Mouse (Mus musculus) adrenal gland, postnatal 25 days (tissue): ENCODE results near the gene Dbil5. TPM values are rescaled to one million over a fixed set of nuclear protein-coding genes. Genes with fewer than 3 reads are reported as not detected.

Experiments
- DNase-seq: peaks from one replicate; pipeline ENCODE4 v3.0.0; 2021; ENCODE audit warnings: mixed read lengths
- total RNA-seq: library from RNA; stranded (reverse); gene quantifications from 2 replicates; pipeline ENCODE4 v1.2.3, GENCODE M21; 2021

The Dbil5 gene
- total RNA-seq, 1 experiment from 2014 or later, result 1.2 TPM

DNA sequence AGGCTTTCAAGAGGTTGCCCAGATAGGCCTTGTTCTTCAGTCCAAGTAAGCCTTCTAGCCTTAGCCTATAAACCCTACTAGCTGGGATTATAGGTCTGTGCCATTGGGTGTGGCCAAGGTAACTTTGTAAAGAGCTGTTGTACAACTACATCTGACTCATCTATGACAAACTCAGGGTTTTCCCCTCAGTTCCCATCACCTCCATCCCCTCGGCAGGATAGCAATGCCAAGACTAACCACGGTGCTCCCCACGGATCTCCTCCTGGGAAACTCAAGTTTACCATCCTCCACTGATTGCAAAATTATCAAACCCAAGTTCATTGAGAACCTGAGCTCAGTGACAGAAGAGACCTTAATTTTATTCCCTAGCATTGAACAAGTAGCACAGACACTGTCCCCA is 18.7 kb downstream of the Dbil5 start:
- DNase-seq, result no peak

DNA sequence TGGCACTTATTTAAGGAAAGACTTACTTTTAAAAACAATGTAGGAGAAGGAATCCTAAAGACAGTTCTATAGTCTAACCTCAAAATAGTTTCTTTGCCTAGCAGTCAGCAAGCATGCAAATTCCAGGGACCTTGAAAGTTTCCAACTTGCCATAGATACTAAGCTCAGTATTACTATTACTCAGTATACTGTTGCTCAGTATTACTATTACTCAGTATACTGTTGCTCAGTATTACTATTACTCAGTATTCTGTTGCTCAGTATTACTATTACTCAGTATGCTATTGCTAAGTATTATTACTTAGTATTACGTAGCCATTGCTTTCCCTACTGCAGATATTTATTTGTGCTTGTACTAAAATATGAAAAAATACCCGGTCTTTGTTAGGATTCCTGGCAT is 22.3 kb downstream of the Dbil5 start:
- DNase-seq, result no peak

DNA sequence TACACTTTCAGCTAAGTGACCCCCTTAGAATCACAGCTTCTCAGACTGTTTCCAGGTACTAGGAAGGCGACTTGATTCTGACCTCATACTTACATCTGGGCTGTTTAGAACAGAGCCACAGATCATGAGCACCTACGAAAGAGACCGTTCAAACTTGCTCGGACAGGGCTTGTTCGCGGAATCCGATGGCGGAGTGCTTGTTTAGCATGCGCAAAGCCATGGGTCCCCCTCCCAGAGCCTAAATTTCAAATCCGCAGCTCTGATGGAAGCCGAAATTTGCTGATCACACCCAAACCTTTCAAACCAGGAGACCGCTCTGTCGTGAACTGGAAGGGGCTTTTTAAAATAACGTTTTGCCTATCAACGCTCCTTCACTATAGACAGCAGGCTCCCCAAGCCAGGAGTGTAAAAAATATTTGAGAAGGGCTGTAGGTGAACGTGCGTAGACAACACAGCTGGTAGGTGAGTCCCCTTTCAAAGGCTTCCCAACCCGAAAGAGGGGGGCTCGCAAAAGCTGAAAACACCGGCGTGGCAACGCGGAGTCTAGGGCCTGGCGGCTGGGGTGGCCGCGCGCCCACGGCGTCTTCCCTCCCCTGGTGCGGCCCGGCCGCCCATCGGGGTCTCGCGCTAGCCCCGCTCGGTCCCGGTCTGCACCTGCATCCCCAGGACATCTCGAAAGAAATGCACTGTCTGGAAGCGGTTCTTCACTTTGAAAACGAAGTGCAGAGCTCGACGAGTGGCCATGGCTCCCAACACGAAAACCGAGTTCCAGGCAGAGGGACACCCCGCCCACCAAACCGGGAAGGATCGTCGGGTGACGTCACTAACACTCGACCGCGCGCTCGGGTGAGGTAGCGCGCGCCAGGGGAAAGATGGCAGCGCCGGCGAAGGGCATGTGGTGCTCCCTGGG is 25.7 kb downstream of the Dbil5 start, which contains the start of the genes Mrm3 and Glod4:
Gene Mrm3, plus strand, starts transcription at position 815 of the 910 bp plus-strand sequence.
Gene Glod4, minus strand, starts transcription at position 825 of the 910 bp plus-strand sequence.
- DNase-seq, result peak; percentile 92

DNA sequence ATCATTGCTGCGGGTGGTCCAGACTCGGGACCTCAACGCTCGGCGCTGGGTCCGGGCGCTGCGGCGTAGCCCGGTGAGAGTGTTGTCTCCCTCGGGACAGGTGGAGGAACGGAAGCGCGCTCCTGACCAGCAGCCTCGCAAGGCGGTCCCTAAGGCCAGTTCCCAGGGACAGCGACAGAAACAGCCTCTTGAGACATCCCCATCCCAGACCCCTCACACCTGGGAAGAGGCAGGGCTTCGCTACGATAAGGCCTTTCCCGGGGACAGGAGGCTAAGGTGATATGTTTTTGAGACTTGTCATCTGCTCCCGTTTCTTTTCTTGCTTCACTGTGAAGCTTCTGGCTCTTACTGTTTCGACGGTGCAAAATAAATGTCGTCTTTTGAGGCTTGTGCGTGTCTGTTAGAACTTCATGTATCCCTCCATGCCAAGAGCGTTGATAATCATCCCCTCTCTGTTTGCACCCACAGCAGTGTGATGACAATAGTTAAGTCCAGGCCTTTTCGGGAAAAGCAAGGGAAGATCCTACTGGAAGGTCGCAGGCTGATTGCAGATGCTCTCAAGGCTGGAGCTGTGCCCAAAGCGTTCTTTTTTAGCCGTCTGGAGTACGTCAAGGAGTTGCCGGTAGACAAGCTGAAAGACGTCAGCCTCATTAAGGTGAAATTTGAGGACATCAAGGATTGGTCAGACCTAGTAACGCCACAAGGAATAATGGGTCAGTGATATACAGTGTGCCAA is 26.6 kb downstream of the Dbil5 start:
- DNase-seq, result no peak

DNA sequence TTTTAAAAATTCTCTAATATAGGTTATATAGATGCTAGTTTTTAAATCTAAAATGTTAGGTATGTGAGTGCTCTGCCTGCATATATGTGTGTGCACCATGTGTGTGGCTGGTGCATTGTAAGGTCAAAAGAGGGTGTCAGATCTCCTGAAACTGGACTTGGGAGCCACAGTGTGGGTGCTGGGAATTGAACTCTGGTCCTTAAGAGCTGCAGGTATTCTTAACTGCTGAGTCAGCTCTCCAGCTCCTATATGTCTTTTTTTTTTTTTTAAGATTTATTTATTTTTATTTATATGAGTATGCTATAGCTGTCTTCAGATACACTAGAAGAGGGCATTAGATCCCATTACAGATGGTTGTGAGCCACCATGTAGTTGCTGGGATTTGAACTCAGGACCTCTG is 29.0 kb downstream of the Dbil5 start:
- no peak for DNase-seq

DNA sequence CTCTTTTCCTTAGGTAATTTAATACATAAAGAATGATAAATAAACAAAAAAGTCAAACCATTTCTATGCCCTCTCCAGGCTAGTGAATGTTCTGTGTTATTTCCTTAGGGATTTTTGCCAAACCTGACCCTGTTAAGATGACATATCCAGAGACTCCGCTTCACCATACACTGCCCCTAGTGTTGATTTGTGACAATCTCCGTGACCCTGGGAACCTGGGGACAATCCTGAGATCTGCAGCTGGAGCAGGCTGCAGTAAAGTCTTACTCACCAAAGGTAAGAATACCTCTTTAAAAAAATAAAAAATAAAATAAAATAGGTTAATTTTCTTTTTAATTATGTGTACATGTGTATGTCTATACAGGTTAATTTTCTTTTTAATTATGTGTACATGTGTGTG is 29.8 kb downstream of the Dbil5 start:
- no peak for DNase-seq

DNA sequence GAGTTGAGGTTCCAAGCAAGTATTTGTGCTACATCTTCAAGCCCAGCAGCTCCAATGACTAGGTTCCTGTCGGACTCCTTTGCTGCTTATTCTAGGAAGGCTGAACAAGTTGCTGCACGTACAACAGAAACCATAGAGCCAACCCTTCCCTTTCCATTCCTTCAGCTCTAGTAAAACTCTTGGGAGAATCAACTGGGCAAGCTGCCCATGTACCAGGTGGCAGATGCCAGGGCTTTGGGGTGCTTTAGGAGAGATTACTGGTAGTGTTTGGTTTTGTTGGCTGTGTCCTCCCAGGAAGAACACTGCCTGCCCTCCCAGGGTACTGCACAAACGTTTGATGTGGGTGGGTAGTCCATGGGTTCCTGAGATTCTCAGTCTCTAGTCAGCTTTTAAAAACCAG is 34.6 kb downstream of the Dbil5 start:
- DNase-seq, result no peak

DNA sequence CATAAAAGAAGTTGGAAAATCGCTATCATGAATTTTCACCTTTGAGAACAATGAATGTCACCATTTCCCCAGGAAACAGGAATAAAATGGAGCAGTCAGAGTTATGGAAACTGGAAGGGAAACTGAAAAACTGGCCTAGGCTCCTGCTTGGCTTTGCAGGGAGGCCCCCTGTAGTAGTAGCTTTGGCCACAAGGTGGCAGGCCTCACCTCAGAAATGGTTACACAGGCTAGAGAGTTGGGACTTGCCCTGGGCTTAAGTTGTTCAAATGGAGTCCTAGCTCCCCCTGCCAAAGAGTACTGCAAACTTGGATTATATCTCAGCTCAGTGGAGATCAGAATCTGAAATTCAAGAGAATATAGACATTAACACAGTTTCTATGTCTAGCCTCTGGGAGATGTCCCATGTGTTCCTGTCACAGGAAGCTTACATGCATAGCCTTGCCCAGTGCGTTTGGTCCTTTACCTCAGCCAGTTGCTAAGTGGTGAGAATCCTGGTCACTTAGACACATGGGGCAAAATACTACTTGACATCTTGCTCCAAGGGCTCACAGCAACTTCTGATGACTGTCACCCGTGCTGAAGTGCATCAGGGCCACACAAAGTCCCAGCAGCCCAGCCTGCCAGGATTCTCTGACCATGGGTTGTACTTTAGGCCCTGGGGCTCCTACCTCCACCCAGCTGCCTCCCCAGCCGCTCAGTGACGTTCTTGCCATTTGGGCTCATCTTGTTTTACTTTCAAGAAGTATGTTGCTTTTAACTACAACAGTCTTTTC is 35.9 kb downstream of the Dbil5 start:
- peak; percentile 87 for DNase-seq

DNA sequence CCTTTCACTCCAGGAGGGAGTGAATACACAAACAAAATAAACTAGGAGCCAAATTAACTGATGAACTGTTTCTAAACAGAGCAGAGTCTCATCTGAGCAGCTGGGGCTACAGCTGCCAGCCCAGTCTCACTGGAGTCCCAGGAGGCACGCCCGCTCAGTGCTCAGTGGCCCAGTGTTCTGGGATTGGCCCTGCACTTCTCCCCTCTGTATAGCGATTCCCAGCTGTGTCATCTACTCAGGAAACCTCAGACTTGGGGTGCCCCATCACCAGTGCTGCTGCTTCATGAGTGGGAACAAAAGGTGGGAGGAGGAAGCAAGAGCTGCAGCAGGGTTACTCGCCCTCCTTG is 36.5 kb downstream of the Dbil5 start:
- no peak for DNase-seq

DNA sequence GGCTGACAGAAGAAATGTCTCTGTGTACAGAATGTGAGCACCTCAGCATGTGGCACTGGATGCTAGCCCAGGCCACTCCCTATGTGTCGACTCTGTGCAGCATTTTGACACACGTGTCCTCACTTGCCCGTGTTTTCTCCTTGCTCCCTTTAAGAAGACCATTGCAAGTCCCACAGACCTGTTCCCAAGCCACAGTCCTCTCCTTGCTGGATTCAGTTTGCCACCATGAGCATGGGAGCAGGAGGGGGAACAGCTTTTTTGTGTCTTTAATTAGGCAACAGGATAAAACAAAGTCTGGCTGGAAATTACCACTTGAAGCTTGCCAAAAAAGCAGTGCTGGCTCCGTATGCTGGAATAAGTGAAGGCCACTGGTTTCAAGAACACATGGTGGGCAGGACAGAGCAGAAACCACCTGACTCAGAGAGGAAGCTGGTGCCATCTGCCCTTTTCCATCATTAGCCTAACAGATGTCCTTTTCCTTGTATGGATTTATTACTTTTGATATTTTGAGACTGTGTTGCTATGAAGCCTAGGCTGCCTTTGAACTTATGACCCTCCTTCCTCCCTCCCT is 38.1 kb downstream of the Dbil5 start:
- no peak for DNase-seq

DNA sequence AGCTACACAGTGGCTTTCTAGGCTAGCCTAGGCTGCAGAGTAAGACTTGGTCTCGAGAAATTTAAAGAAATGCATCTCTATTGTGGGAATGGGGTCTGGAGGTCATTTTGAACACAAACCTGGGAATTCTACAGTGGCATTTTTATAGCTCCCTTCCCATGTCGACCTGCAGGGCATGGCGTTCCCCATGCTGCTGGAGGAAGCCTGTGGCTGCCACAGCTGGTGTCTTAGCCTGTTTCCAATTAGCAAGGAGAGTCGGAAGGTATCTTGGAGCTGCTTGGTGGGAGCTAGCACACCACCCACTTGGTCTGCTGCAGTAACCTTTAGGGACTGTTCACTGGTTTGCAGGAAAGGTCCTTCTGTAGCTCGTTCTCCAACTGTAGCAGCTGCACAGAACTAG is 38.7 kb downstream of the Dbil5 start:
- DNase-seq, result no peak

DNA sequence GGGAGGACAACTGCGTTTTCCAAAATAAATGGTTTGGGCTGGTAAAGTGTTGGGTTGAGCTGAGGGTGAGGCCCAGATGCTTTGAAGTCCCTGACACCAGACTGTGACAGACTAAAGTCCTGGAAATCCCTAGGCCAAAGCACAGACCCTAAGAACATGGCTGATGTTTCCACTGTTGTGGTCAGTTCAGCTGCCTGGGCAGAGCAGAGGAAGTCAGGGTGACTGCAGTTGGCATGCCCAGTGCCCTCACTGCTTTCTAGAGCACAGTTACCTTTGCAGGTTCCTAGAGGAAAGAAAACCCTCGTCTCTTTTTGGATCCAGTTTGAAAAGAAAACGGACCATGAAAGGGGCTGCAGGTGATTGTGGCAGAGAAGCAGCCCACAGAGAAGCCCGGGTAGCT is 40.0 kb downstream of the Dbil5 start:
- DNase-seq, result no peak

DNA sequence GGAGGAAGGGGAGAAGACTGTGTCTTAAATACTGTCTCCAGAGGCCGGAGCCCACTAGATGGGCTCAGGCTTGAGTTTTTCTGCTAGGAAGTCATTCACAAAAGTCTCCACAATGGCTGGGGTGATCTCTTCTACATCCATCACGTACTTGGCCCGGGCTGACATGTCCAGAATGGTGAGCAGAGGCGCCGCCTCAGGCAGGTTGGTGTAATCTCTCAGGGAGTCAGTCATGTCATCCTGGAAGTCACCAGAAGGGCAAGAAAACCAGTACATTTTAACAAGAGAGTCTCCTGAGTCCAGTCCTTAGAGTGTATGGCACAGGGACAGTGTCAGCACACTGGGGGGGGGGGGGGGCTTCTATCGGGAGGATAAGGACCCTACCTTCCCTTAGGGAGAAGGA is 41.1 kb downstream of the Dbil5 start:
- no peak for DNase-seq

DNA sequence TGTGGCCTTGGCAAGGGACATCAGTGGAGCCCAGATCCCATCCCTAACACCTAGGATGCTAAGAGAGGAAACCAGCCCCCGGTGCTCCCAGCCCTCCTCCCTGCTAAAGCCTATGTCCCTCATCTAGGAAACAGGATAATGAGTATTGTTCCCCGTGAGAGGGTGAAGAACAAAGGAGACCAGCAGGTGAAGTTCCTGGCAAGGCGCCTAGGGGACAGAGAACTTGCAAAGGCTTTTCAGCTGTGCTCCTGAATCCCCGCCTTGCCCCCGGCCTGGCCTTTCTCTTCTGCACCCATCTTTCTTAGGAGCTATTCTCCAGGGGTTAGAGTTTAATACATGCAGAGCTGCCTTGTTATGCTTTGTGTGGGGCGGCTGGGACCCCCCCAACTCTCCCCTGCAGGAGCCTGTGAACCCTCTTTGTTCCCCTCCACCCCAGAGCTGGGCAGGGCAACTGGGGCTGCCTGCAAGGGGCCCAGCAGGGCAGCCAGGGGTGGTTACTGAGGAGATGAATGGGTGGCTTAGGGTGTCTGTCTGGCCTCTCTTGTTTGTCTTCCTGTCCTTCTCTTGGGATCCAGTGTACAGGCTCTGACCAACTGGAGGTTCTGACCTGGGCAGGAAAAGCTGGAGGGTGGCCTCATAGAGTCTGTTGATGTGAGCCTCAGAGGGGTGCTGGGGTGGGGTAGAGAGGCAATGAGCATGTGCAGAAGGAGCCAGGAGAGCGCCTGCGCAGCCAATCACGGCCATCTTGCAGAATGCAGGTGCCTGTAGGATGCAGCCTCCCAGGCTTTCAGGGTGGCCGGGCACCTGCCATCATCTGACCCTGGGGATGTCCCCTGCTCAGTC is 43.0 kb downstream of the Dbil5 start:
- no peak for DNase-seq

DNA sequence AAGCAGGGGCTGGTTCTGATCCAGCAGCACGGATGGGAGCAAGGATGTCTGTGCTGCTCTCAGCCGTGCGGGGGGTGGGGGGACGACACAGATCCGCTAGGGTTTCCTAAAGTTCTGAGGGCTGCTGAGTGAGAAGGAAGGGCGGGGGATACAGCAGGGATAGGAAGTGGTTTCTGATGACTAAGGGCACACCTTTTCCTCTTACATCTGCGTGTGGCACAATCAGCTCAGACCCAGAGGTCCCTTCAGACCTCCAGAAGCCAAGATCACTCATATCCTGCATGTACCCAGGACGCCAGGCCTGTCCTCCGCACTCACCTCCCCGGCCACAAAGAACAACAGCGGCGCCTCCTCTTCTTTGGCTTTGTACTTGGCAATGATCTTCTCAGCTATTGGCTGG is 43.8 kb downstream of the Dbil5 start:
- no peak for DNase-seq

DNA sequence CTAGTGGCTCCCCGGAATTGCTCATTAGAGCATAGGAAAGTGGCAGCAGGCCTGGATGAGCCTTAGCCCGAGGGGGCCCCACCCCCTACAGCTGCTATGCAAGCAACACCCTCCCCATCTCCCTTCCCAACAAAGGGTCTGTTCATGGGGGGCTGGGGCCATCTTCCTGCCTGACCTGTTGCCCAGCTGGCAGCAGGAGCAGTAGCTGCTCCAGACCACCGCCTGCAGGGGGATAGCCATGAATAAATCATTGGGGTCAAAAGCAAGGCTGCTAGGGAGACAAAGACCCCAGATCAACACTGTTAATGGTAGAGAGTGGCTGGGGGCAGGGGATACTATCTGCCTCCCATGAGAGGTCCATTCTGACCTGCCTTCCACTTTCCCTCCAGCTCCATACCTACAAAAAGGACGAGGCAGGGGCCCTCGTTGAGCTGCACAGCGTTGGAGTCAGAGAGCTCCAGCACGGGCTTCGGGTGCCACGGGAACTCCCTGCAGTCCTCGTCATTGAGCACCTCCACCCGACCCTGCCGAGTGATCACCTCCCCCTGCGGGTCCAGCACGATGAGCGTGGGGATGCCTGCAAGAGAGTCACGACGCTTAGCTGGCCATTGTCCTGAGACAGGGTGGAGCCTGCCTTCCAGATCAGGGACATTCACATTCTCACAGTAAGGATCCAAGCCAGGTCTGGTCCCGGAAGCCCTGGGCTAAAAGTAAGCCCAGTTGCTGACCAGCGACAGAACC is 45.4 kb downstream of the Dbil5 start:
- no peak for DNase-seq

DNA sequence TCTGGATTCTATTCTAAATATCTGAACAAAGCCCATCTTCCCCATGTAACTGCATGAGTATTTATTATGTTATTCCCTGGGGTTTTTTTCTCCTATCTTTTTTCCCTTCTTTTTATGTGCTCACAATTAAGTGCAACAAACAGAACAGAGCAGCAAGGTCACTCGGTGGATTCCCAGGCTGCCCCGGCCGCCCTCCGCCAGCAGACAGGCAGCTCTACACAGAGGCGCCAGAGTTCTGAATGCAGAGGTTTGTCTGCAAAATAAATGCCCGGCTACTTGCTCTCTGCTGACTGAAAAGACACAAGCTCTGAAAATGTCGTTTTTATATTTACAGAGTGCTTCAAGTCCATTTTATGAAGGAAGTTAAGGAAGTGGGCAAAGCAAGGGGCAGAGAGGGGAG is 50.1 kb downstream of the Dbil5 start:
- no peak for DNase-seq

DNA sequence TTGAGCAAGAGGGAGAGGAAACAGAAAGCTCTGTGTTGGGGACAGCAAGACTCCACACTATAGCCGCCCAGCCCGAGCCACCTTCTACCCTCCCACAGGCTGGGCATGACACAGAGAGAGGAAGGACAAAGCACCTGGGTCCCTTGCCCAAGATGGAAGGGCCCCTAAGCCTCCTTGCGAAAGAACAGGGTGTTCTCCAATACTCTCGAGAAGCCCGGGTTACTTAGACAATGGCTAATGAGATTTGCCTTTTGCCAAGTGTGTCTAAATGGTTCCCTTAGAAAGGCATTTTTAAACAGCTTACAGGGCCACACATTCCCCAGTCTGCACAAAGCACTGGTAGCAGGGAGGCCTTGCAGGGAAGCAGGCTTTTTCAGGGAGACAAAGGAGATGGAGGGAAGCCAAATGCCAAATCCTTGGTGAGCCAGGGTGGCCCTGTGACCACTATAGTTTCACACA is 50.6 kb downstream of the Dbil5 start:
- DNase-seq, result no peak
